In the genomic region with DNA sequence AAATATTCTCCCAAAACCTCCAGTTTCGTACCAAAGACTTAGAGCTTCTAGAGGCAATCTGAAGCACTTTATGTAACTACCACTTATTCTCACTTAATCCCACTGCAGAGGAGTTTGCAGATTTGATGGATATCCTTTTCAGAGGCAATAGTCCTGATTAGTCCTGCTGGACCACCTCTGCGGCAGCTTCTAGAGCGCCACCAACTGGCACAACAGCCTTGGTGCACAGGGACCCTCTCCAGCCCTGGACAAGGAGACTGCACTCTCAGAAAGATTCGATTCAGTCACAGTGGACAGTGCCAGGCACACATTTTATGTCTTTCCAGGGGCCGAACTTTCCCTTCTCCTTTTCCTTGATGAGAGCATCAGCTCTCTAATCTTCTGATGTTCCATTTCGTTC, we compare ENCODE assay signal across 12 mouse cellular contexts.
DNase-seq lines count a peak whose midpoint lies in the region; ATAC-seq and TF ChIP-seq lines count a peak whose summit lies in the region.
"Had no signal": no experiment of that assay in that cellular context is flagged by ENCODE, and none has a peak within 500 bp of the region (broad histone marks: within the 10 kb centered on the region; RNA-seq: fewer than 3 reads in every experiment).

No protein-coding gene starts in this region.

- no peak overlapping the region for H3K4me3 ChIP-seq in ES-E14 (ENCODE audit: insufficient read depth in 1 of 2, low read depth in 1 of 2, low read length in 2 of 2, poor library complexity in 1 of 2, severe bottlenecking in 1 of 2)
- no peak overlapping the region for H3K4me3 ChIP-seq in heart, embryonic 10.5 days
- H3K4me3 ChIP-seq: heart, embryonic 12.5 days; lung, embryonic 15.5 days; neural tube, embryonic 12.5 days had no signal

- intact Hi-C loops in left cerebral cortex, postnatal 14 days (cut with DNase I), result no loop called here
- intact Hi-C loops in left cerebral cortex, postnatal 36 days (cut with DNase I), result no loop called here

- in situ Hi-C loops in ES-E14 (cut with MboI; ENCODE audit: low sequenced_read_pairs in 2 of 2, unreplicated experiment in 2 of 2), result no loop called here

- H3K36me3 ChIP-seq in ES-E14 (ENCODE audit: control insufficient read depth, insufficient read depth, low read length, poor library complexity, severe bottlenecking), result no peaks in the 10 kb centered on the region
- no peaks in the 10 kb centered on the region for H3K36me3 ChIP-seq in heart, embryonic 10.5 days
- H3K36me3 ChIP-seq: heart, embryonic 12.5 days; lung, embryonic 15.5 days; neural tube, embryonic 12.5 days had no signal

- no peak overlapping the region for H3K9ac ChIP-seq in ES-E14 (ENCODE audit: insufficient read depth, low read depth, low read length, poor library complexity, severe bottlenecking)
- H3K9ac ChIP-seq: heart, embryonic 12.5 days; lung, embryonic 15.5 days; neural tube, embryonic 12.5 days had no signal

- peak; percentile 31 to 46 for DNase-seq in cerebellum, postnatal 14 days
- no peak for DNase-seq in cerebellum, adult 9-11 months
- DNase-seq in left cerebral cortex, postnatal 14 days (ENCODE audit: low spot score in 2 of 2), result peak; percentile 9 to 16
- no peak for DNase-seq in left cerebral cortex, postnatal 36 days (ENCODE audit: low spot score in 2 of 2)
- DNase-seq in ES-E14 (ENCODE audit: low read depth, low spot score), result no peak
- peak; percentile 8 to 32 for DNase-seq in layer of hippocampus, adult 18-20 months (ENCODE audit: low spot score in 2 of 2)
- no peak for DNase-seq in heart, embryonic 10.5 days (ENCODE audit: low spot score)
- DNase-seq: B cell, adult 2 months had no signal

- ATAC-seq in erythroid progenitor cell, adult 5-6 weeks (replicated peaks; ENCODE audit: low FRiP score, poor library complexity, severe bottlenecking), result no peak

- WGBS in heart, embryonic 10.5 days, result 61% methylated on average over 6 of the region's 6 CpGs

- H3K27me3 ChIP-seq in heart, embryonic 10.5 days (ENCODE audit: insufficient read depth, poor library complexity, severe bottlenecking), result no peaks in the 10 kb centered on the region
- H3K27me3 ChIP-seq: heart, embryonic 12.5 days; neural tube, embryonic 12.5 days had no signal

- H3K9me3 ChIP-seq in ES-E14 (ENCODE audit: control insufficient read depth, insufficient read depth, low read depth, low read length), result no peaks in the 10 kb centered on the region
- no peaks in the 10 kb centered on the region for H3K9me3 ChIP-seq in heart, embryonic 10.5 days
- H3K9me3 ChIP-seq: heart, embryonic 12.5 days; lung, embryonic 15.5 days; neural tube, embryonic 12.5 days had no signal

- no peaks in the 10 kb centered on the region for H3K4me1 ChIP-seq in ES-E14 (ENCODE audit: control insufficient read depth in 2 of 2, insufficient read depth in 2 of 2, low read length in 2 of 2, poor library complexity in 1 of 2)
- H3K4me1 ChIP-seq in heart, embryonic 10.5 days, result no peaks in the 10 kb centered on the region
- H3K4me1 ChIP-seq: heart, embryonic 12.5 days; neural tube, embryonic 12.5 days had no signal

- H3K27ac ChIP-seq in ES-E14 (ENCODE audit: insufficient read depth, low read depth, low read length, poor library complexity, severe bottlenecking), result no peak overlapping the region
- no peak overlapping the region for H3K27ac ChIP-seq in heart, embryonic 10.5 days
- H3K27ac ChIP-seq: lung, embryonic 15.5 days; neural tube, embryonic 12.5 days had no signal

TF ChIP-seq in ES-E14, 5 proteins besides CTCF, POLR2A, EP300 and RAD21:
- TF ChIP-seq CHD2 (IDR thresholded peaks at IDR 0.05; ENCODE audit: low read depth, low read length) (no peak), ZC3H11A (IDR thresholded peaks at IDR 0.05; ENCODE audit: borderline replicate concordance, low read depth, low read length) (0 out of 2 replicates have a peak, but pooled peaks have one; percentile 15)

Comparison
In these comparisons a context has a peak if more than half of its experiments do, and no peak if none do; other contexts are left out.
1. DNase-seq: peak in cerebellum, postnatal 14 days (2 of 2), left cerebral cortex, postnatal 14 days (2 of 2) and layer of hippocampus, adult 18-20 months (2 of 2); none in cerebellum, adult 9-11 months (single experiment), left cerebral cortex, postnatal 36 days (0 of 2), ES-E14 (single experiment) and heart, embryonic 10.5 days (single experiment).